Mouse (Mus musculus): ENCODE results near the gene Adat1. TPM values are rescaled to one million over a fixed set of nuclear protein-coding genes. Genes with fewer than 3 reads are reported as not detected.

Gene Adat1
- total RNA-seq, 2 experiments from 2014 or later: 5.9 to 6.1 TPM

DNA sequence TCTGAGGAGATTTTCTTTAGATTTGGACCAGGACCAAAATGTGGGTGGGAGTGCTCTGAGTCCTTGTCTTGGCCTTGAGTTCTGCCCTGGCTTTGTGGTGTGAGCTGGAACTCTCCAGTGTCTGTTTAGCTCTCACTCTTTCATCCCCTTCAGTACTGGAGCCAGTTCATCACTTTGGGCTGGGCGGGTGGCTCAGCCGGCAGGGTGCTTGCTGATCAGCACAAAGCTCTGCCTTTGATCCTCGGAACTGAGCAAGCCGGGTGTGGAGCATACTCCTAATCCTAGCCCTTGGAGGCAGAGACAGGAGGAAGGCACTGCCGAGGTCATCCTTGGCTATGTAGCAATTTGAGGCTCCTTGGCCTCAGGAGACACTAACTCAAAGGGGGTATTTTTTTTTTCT lies 23.1 kb downstream of the Adat1 start:
- DNase-seq (ENCODE audit: low spot score in 2 of 2): no peak

DNA sequence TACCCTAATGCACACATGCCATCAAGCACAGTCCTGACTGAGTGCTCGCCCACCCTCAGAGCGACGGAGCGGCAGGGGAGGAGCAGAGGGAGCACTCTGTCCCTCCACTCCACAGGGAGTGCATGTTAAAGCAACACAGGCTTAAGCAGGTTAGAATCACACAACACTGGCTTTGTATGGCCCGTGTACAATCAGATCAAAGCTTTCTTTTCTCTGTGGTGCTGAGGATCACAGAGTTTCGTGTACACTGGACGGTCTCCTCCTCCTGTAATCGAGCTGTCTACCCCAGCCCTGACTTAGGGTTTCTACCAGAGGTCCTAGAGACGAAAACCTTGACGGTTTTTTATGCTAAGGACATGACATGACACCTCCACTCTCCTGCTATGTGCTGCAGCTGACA lies 23.6 kb downstream of the Adat1 start:
- no peak for DNase-seq (ENCODE audit: low spot score in 2 of 2)

GRCm38 (mm10) chr8:111967246-111967870 lies 24.7 kb downstream of the Adat1 start:
- no peak for DNase-seq (ENCODE audit: low spot score in 2 of 2)

DNA sequence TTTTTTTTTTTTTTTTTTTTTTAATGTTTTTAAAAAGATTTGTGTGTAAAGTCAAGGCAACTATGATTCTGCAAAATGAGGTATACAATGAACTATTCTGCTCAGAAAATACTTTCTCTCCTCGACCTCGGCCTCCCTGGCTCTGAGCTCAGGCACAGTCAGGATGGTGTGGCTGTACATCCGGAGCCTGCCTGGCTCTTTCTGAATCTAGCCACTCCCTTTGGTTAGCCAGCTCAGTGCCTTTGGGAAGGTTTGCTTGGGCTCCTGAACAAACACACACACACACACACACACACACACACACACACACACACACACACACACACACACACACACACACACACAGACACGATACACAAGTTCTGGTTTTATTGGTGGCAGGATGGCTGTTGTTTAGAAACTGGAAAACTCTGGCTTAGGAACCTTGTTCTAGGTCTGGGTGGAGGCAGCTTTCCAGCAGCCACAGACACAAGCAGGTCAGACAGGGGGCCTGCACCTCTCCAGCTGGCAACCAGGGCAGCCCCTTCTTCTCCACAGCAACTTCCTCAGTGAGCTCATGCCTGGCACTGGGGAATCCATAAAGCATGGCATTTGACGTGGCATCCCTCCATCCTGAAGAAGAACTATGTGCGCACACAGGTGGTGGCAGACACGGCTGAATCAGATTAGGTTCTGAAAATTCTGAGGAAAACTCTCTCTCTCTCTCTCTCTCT lies 27.1 kb downstream of the Adat1 start:
- DNase-seq (ENCODE audit: low spot score in 2 of 2): no peak

DNA sequence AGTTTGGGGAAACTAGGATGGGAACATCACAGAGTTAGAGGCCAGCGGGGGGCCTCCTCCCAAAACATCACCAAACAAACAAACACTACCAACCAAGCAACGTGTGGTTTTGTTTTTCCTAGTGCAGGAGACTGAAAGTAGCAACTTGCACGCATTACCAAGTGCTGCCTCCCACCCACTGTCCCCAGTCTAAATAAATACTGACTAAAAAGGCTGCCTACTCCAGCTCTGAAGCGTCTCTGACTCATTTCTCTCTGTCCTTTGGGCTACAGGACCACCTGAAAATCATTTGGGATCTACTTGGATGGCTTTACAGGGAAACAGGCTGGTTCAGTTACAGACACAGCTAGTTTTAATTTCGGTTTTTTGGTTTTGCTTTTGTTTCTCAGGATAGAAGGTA lies 27.8 kb downstream of the Adat1 start:
- no peak for DNase-seq (ENCODE audit: low spot score in 2 of 2)

DNA sequence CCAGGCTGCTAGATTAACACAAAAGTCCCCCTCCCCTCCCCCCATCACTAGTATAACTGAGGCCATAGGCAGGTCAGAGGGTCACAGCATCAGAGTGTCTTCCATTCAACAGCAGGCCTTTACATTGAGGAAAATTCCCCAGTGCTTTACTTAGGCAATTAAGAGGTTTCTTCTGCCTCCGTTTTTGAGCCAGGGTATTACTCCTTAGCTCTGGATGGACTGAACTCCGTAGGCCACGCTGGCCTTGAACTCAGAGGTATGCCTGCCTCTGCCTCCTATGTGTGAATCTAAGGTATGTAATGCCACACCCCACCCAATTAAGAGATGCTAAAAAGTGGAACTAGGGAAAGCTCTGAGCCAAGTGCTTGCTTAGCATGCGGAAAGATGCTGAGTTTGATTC lies 28.6 kb downstream of the Adat1 start:
- DNase-seq (ENCODE audit: low spot score in 2 of 2): no peak

- DNase-seq (ENCODE audit: low spot score in 2 of 2): no peak
These were observed 29.0 kb downstream of the Adat1 start for GRCm38 (mm10) chr8:111963091-111963490.

DNA sequence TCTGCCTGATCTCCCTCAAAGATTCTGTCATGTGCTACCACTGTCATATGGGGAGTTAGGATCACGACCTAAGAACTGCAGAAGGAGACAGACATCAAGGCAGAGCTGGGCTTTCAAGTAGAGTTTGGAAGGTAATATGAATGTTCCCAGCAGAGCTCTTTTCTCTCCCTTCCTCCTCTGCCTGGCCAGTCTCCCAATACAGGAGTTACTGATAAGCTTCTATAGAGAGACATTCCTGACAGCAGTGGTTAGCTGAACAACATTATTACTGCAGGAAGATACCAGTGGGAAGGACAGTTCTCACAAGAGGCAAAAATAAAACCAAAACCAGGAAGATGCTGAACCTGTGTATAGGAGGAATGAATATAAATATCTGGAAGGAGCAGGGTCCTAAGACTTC lies 29.5 kb downstream of the Adat1 start:
- no peak for DNase-seq (ENCODE audit: low spot score in 2 of 2)

GRCm38 (mm10) chr8:111961330-111961729 lies 30.8 kb downstream of the Adat1 start:
- DNase-seq (ENCODE audit: low spot score in 2 of 2): no peak

DNA sequence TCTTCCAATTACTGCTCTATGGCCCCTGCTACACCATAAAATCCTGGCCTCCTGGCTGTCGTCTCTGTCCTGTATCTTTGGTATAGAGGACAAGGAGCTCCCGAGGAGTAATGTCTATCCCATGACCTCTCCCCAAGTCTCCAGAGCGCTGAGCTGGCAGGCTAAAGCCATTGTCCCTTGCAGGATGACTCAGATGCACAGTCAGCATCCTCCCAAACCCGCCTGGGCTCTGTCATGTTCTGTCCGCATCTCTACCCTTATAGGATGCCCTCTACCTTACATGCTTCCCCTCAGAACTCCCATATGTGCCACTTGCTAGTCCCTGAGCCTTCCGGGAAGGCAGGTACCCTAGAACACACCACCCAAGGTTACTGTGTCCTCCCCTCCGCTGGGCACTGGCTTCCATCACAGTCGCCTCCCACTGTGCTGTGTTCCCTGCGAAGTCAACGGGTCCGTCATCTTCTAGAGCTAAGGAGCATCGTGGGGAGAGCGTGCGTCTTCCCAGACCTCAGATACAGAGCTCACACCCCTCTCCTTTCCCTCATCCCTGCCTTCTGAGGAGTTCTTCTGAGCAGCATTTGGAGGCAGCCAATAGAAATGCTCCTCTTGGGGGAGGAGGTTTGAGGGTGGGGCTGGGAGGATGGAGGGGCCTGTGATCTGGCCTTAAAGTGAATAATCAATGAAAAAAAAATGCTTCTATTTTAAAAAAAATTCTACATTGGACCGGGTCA lies 31.3 kb downstream of the Adat1 start:
- no peak for DNase-seq (ENCODE audit: low spot score in 2 of 2)

DNA sequence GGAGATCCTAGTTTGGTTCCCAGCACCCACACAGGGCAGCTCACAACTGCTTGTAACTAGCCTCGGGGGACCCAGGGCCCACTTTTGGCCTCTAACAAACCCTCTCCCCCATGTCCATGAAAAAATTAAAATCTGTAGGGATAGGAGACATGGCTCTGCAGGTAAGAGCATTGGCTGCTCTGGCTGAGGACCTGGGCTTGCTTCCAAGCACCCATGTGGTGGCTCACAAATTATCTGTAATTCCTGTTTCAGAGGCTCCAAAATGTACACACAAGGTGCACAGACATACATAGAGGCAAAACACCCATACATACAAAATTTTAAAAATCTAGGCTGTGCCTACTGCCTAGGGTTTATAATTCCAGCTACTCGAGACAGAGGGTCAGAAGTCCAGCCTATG lies 34.9 kb downstream of the Adat1 start:
- DNase-seq (ENCODE audit: low spot score in 2 of 2): no peak

DNA sequence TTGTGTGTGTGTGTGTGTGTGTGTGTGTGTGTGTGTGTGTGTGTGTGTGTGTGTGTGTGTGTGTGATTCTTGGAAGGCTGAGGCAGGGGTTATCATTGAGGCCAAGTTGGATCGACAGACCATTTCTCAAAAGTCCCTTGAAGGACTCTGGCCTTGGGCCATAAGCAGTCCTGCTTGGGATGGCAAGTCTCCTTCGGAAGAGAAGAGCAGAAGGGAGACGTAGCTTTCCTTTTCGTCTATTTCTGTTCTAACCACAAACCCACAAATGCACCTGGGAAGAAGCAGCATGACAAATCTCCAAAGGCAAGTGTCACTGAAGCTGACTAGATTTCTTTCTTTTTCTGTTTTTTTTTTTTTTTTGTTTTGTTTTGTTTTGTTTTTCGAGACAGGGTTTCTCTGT lies 36.2 kb downstream of the Adat1 start:
- DNase-seq (ENCODE audit: low spot score in 2 of 2): no peak

DNA sequence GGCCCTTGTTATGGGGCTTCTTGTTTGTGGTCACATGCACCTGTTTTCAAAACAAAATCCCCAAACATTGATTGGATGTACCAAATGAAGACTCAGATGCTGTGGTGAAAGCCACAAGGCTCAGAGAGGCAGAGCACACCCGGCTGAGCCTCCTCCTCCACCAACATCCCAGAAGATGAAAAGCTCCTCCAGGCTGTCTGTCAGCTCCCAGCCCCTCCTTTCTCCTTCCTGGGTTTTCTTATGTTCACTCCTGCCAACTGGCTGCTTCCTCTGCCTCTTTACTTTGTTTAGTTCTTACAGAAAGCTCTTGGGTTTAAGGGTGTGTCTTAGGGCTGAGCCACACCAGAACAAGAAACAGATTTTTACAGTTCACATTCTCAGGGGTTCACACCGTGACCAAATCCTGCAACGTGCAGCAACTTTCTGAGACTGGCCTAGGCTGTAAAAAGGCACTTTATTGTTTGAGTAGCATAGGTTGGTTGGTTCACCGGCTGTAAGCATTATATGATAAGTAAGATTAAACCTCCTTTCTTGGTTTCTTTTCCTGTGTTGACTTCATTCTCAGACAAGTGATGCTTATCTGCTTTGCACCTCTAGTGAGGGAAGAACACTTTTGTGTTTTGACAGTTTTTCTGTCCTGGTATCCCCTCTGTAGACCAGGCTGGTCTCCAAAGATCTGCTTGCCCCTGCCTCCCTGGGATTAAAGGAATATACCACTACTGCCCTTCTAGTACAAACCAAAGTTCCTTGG lies 37.1 kb downstream of the Adat1 start:
- DNase-seq (ENCODE audit: low spot score in 2 of 2): no peak

GRCm38 (mm10) chr8:111951936-111952335 lies 40.2 kb downstream of the Adat1 start:
- DNase-seq (ENCODE audit: low spot score in 2 of 2): no peak

DNA sequence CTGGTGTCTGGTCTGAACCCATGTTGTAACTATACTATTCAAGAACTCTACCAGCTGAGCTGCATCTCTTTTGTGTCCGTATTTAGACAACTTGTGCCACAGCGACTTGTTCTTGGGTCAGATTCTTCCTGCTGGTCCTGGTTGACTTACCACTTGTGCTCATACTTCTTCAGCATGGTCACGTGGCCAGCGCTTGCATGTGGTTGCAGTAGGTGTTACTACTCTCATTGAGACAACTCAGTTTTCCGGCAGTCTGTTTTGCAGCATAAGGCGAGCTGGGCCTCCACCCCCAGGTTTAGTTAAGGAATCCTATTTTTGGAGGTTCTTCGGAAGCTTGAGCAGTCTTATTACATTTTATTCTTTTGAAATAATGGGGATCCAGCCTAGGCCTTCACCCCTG lies 40.8 kb downstream of the Adat1 start:
- peak; percentile 65 to 69 for DNase-seq (ENCODE audit: low spot score in 2 of 2)

GRCm38 (mm10) chr8:111950846-111951245 lies 41.3 kb downstream of the Adat1 start:
- DNase-seq (ENCODE audit: low spot score in 2 of 2): no peak

DNA sequence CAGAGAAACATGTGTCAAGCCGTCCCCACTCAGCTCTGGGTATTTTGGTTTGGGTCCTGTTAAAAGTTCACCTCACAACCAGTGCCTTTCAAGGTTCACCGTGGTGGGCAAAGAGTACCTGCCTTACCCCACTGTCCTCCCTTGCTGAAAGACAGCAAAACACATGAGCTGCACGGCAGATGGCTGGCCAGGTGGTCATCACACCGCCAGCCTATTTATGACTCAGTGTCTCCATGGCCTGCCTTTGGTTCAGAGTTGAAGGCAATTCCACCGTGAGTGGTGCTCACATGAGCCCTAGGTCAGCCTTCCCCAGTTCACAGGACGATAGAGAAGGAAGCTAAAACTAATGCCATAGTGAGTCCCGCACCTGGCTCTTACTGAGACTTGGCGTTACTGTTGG lies 44.1 kb downstream of the Adat1 start:
- no peak for DNase-seq (ENCODE audit: low spot score in 2 of 2)

DNA sequence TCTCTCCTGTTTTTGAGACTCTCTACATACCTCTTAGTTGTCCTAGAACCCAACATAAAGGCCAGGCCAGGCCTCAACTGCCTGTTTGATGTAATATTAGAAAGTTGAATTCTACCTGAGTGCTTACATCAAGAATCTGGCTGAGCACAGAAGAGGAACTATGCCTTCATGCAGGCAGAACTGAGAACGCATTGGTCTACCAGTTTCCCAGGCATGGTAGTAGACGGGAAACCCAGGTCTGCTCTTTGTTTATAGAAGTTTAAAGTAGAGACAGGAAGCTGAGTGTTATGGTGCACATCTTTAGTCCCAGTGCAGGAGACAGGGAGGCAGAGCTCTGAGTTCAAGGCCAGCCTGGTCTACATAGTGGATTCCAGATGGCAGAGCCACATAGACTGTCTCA lies 45.0 kb downstream of the Adat1 start:
- no peak for DNase-seq (ENCODE audit: low spot score in 2 of 2)

DNA sequence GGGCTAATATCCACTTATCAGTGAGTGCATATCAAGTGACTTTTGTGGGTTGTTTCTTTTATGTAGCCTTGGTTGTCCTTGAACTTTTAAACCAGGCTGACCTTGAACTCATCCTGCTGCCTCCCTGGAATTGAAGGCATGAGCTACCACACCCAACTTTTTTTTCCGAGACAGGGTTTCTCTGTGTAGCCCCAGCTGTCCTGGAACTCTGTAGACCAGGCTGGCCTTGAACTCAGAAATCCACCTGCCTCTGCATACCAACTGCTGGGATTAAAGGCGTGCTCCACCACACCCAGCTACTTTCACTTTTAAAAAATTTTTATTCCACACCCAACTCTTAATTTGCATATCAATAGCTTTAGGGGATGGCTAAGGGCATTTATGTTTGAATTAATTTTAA lies 48.6 kb downstream of the Adat1 start:
- DNase-seq (ENCODE audit: low spot score in 2 of 2): no peak

- DNase-seq (ENCODE audit: low spot score in 2 of 2): peak; percentile 25 to 32
These were observed 51.0 kb downstream of the Adat1 start for GRCm38 (mm10) chr8:111941101-111941454.

DNA sequence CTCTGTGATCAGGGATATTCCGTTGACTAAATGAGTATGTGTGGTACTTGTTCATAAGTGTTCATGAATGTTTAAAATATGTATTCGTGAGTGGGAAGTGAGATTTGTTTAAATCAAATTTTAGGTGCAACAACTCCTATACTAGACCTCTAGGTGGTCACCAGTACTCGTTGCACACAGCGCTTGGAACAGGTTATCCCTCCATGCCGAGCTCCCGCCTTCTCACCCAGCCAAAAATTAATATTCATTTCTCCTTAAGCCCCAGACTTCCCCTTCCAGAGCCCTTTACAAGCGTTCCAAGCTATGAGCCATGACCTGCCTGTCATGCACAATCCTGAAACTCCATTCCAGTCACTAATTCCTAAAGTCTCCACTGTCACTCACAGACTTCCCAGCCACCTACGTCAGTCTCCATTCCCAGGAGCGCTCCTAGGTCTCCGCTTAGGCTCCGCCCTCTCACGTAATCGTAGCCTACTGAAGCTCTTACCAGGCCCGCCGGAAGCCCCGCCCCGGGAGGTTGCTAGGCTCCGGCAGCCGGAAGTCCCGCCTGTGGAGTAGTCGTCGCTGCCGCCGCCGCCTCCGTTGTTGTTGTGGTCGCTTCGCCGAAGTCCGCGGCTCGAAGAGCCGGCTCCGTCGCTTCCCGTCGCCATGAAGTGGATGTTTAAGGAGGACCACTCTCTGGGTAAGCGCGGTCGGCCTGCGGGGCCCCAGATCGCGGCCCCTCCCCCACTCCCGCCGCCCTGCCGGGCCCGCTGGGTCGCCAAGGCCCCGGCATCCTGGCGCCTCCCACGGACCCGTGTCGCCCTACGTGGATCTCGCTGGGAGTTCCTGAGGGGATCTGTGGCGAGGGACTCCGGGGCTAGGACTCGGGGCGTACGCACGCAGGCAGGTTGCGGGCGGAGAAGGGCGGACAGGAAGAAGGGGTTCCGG lies 51.7 kb downstream of the Adat1 start, which contains the start of gene Gabarapl2:
Gene Gabarapl2, plus strand, starts transcription at position 533 of the 930 bp plus-strand sequence.
- peak; percentile 98 for DNase-seq (ENCODE audit: low spot score in 2 of 2)

Measured in left cerebral cortex, adult 18-20 months (tissue).